Mouse (Mus musculus) heart, adult 11 months (tissue): Measurements from ENCODE around the gene Nlrc5.
A peak's percentile ranks its signal among the peaks of the same experiment; 100 is the strongest.

Experiments
- DNase-seq: peaks from one replicate; pipeline ENCODE4 v3.0.0; 2022

Gene Nlrc5

GRCm38 (mm10) chr8:94422270-94422669 is 11.9 kb upstream of the Nlrc5 start:
- no peak for DNase-seq

- peak; percentile 94 for DNase-seq
Measured at GRCm38 (mm10) chr8:94427953-94428352, 6.2 kb upstream of the Nlrc5 start.

DNA sequence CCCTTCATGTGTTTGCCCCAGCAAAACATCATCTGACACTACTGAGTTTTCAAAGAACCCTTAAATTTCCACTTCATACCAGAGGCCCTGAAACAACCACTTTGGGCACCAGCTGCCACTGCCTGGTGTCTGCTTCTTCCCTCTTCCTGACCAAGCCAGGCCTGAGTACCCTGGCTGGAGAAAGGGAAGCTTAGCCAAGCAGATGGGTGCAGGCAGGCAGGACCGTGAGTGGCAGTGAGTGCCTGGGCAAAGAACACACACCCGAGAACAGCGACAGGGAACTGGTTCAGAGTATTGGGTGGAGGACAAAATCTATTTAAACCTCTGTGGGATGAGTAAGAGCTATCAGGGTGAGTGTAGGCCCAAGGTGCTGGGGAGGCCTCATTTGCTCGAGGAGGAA is 5.7 kb upstream of the Nlrc5 start:
- peak; percentile 82 for DNase-seq

- peak; percentile 94 for DNase-seq
Measured at GRCm38 (mm10) chr8:94429376-94429775, 4.8 kb upstream of the Nlrc5 start.

DNA sequence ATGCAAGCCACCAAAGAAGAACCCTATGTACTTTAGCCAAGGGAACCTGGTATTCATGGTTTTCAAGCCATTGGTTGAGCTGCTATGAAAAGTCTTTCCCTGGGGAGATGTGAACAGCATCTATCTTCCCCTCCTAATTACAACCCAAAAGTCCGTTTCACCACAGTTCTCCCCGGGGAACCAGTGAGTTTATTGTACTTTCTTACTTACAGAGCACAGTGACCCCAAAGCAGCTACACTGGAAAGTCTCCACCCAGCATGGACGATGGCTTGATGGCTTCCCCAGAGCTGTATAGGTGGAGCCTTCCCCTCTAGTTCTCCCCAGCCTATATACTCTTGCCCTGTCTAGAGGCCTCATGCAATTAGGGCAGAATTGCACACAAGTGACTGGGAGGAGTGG is 1.9 kb upstream of the Nlrc5 start:
- peak; percentile 88 for DNase-seq

- DNase-seq: no peak
Measured at GRCm38 (mm10) chr8:94434958-94435357, 802 bp downstream of the Nlrc5 start.

- DNase-seq: peak; percentile 91
Measured at GRCm38 (mm10) chr8:94435397-94436111, 1.4 kb downstream of the Nlrc5 start.

DNA sequence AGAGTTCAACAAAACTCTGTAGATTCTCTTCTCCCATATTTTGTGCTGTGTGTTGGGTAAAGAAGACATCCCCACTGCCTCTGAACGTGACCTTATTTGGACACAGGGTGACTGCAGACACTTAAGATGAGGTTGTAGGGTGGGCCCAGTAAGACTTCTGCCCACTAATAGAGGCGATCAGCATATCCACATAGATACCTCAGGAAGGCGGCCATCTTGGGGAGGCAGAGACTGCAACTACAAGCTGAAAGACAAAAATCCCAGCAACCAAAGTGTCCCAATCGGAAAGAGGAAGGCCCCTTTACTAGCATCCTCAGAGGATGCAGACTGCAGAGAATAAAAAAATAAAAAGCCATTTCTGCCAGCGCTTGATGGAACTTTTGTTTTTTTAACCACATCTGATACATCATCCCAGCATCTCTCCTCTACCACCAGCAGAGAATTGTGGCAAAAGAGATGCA is 2.0 kb downstream of the Nlrc5 start:
- no peak for DNase-seq

GRCm38 (mm10) chr8:94436900-94437299 is 2.7 kb downstream of the Nlrc5 start:
- no peak for DNase-seq

GRCm38 (mm10) chr8:94438659-94439058 is 4.5 kb downstream of the Nlrc5 start:
- DNase-seq: no peak

DNA sequence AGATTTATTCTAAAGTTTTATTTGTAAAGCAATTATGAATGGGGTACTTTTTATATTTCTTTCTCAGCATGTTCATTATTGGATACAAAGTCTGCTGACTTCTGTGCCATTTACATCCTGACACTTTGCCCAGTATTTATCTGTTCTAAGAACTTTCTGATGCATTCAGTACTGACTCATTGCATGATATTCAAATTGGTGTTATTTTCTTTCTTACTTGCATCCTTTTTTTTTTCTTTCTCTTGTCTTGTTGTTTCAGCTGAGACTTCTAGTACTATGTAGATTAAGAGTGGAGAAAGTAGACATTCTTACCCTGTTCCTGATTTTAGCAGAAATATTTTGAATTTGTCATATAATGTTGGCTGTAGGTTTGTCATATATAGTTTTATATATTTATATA is 5.5 kb downstream of the Nlrc5 start:
- DNase-seq: no peak

GRCm38 (mm10) chr8:94440389-94440788 is 6.2 kb downstream of the Nlrc5 start:
- peak; percentile 48 for DNase-seq

DNA sequence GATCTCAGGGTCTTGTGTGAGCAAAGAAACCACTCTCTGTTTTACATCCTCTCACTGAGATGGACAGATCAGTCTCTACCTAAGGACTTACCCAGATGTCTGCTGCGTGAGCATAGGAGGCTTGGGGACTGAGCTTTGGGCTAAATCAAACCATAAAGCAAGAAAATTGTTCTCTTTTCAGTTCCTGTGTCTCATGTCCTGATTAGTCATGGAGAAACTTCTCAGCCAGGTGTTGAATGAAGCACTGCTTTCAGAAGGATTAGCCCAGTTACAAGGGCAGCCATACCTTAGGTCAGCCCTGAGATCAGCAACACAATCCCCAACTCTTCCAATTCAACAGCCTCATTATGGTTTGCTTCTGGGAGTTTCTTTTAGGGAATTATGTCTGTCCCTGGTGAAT is 7.5 kb downstream of the Nlrc5 start:
- peak; percentile 25 for DNase-seq

DNA sequence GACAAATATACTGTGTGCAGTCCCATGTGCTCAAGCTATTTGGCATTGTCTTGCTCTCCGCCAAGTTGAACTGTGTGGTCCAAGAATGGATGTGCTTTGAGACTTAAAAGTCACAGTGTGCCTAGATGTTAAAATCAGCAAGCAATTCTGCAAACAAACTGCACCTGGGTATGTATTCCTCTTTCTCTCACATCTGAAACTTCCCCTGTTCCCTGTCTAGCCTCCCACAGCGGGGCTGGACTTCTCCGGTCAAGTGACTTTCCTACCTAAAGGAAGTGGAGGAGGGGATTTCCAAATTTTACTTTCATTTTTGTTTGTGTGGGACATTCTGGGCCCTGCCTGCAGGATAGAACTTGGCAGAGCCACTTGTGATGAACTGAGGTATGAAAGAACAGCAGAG is 9.0 kb downstream of the Nlrc5 start:
- peak; percentile 92 for DNase-seq

GRCm38 (mm10) chr8:94444480-94444879 is 10.3 kb downstream of the Nlrc5 start:
- peak; percentile 56 for DNase-seq

DNA sequence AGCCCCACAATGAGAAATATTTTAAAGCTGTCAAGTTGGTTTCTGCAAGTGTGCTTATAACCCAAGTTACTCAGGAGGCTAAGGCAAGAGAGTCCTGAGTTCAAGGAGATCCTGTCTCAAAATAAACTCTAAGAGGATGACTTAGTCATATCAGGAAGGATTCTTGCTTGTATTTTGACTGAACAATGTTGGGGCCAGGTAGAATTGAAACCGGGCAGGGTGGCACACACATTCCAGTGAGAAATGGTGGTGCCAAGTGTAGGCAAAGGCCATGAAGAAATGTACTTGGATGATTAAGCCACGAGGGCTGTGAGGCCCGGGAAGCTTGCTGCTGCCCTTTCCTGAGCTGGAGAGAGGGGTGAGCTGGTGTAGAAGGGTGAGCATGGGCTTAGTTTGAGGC is 13.0 kb downstream of the Nlrc5 start:
- DNase-seq: peak; percentile 70

- peak; percentile 56 for DNase-seq
Measured at GRCm38 (mm10) chr8:94447583-94448324, 13.6 kb downstream of the Nlrc5 start.

DNA sequence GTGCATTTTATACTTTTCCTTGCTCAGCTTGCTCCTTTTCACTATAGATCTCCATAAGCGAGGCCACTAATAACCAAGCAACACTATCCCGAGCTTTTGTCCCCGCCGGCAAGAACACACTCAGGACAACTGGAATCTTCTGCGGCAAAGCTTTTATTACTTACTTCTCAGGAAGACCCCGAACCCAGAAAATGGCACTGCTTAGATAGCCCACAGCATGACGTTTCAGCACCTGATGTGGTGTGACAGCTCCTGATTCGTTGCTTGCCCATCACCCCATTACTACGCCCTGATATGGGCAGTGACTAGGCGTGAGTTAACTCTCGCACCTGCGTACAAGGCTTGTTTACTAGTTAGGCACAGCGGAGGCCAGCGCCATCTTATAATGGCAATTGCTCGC is 18.8 kb downstream of the Nlrc5 start:
- peak; percentile 90 for DNase-seq

DNA sequence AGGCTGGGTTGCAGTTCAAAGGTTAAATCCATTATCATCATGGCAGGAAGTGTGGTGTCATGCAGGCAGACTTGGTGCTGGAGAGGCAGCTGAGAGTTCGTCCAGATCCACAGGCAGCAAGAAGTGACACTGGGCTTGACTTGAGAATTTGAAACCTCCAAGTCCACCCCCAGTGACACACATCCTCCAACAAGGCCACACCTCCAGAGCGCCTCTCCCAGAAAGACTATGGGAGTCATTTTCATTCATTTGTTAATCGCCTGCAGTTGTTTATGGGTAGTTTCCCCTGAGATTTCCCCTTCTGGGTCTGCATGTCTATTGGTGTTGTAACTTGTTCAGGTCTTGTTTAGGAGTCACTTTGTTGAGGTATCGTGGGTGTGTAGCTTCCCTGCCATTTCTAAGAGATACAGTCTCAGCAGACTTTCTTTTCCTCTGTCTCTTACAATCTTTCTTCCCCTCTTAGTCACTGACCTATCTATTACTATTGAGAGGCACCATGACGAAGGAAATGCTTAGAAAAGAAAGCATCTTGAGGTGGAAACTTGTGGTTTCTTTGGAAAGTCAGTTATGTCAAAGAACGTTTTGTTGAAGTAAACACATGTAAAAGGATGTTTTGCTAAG is 19.8 kb downstream of the Nlrc5 start:
- DNase-seq: peak; percentile 71

DNA sequence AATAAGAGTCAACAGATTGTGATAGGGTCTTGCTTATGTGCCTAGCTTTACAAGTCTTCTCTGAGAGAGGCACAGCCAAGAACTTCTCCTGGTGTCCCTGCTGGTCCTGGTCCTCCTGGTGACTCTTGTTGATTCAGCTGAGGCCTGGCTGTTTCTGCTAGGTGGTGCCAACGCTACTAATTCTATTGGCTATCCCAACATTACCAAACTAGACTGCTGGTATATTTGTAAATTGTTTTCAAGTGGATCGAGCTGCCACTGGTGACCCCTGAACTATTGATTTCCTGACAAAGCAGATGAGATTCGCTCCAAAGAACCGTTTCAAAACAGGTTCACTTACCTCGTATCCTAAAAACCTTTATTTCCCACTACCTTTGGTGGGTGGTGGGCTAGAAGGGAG is 20.7 kb downstream of the Nlrc5 start:
- DNase-seq: peak; percentile 16

DNA sequence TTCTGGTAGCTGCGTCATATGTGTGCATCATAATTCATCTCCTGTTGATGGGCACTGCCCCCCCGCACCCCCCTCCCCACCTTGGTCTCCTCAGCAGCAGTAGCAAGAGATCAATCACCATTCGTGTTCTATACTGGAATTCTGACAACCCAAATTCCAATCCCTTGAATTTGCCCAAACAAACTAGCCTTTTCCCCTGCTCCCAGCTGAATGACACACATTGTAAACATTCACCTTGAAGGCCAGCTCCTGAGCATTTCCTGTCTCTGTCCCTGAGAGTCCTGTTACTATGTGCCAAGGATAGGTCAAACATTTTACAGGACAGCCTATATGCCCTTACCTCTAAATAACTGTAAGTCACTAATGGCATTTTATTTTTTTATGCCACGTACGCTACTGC is 21.9 kb downstream of the Nlrc5 start:
- peak; percentile 52 for DNase-seq

DNA sequence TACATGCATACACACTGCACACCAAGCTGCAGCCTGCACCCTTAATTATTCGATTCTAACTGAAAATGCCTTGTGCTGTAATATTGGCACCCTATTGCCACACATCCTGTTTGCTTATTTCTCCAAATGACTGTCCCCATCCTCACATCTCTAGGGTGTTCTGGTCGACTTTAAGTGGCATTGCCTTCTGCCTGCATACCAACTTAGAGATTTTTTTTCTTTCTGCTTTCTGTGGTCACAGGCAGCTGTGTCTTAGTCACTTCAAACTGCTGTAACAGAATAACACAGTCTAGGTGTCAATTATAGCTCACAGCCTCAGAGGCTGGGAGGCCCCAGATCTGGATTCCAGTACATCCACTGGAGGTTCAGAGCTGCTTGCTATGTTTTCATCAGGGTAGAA is 24.4 kb downstream of the Nlrc5 start:
- no peak for DNase-seq

DNA sequence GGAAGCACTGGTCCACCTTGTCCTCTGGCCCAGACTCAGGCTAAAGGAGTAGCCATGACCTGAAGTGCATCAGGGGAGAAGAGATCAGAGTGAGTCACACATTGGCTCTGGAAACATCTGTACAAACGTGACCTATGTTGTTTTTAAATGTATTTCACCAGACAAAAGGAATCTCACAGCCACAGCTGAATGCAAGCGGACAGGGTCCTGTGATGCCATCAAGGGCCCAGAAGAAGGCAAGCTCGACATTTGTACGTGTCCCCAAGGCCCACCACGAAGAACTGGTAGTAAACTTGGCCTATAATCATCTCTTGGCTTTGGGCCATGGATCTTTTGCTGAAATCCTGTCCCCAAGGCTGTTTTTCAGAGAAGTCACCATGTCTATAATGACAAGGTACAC is 35.5 kb downstream of the Nlrc5 start:
- peak; percentile 75 for DNase-seq

GRCm38 (mm10) chr8:94470794-94471193 is 36.6 kb downstream of the Nlrc5 start:
- peak; percentile 86 for DNase-seq
